Mouse (Mus musculus): Measurements from ENCODE around the gene Slc35g3.
A peak's percentile ranks its signal among the peaks of the same experiment; 100 is the strongest.

GRCm38 (mm10) chr11:69806378-69806777 lies 44.6 kb upstream of the Slc35g3 start:
- TF ChIP-seq CTCF (IDR thresholded peaks at IDR 0.05; ENCODE audit: low read depth) (peak; percentile 43), EP300 (optimal IDR thresholded peaks at IDR 0.05) (no peak)
